Mouse (Mus musculus): ENCODE data around the gene Olfr275.
"Not testable (repeated sequence)": the region's sequence is repeated elsewhere in the genome, so short reads cannot be mapped to it uniquely, and the experiment has no call there.

The Olfr275 gene

GRCm38 (mm10) chr4:52814304-52814703, at the start of gene Olfr275:
Gene Olfr275, plus strand, starts transcription at chr4:52814604.
- DNase-seq (ENCODE audit: low spot score) = no peak

DNA sequence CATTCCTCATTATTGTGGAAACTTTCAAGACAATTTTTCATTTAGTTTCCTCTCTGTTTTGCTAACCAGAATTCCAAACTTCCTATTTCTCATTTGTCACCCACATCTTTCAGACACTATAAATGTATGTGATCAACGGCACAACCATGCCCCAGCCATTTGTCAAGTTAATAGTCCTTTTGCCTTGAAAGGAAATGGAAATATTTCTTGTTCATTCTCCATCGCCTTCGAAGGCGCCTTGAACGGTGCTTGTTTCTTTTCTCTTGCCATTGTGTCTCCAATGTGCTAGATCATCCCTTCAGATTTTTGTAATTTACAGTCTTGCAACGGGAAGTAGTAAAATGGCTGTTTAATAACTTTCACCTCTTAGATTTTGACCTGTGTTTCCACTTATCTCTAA, 48.8 kb upstream of the Olfr275 start:
- DNase-seq (ENCODE audit: low spot score) = no peak

DNA sequence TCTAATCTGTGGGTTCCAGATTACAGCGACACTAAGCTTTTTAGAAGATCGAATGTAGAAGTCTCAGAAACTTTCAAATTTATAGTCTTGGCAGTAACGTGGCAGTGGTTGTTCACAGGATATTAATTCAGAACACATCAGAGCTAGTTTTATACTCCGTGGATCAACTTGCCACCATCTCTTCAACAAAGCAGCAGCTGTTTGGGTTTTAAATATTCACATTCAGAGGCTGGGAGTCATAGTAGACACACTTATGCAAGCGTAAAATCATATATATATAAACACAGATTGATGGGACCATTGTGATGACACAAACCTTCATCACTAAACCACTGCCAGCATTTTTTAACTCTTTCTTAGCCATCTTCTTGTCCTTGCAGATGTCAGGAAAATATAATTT, 42.2 kb upstream of the Olfr275 start:
- DNase-seq (ENCODE audit: low spot score) = no peak

GRCm38 (mm10) chr4:52800013-52800412, 14.4 kb upstream of the Olfr275 start:
- no peak for DNase-seq (ENCODE audit: low spot score)

DNA sequence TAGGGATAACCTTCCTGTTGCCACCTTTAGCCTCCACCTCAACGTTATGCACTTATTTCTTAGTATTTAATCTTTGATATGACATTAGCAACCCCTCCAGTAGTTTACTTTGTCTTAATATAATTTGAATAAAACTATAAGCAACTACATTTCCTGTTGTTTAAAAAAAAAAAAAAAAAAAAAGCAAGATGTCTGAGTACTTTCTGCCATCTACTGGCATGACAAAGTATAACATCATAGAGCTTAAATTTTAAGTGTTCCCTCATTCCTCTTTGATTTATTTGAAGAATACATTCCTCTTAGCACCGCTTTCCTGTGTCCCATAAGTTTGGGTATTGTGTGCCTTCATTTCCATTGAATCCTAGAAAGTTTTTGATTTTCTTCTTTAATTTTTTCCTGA, 2.5 kb upstream of the Olfr275 start:
- DNase-seq (ENCODE audit: low spot score) = no peak

- DNase-seq (ENCODE audit: low spot score) = no peak
These were observed 7.0 kb downstream of the Olfr275 start for GRCm38 (mm10) chr4:52821375-52821774.

DNA sequence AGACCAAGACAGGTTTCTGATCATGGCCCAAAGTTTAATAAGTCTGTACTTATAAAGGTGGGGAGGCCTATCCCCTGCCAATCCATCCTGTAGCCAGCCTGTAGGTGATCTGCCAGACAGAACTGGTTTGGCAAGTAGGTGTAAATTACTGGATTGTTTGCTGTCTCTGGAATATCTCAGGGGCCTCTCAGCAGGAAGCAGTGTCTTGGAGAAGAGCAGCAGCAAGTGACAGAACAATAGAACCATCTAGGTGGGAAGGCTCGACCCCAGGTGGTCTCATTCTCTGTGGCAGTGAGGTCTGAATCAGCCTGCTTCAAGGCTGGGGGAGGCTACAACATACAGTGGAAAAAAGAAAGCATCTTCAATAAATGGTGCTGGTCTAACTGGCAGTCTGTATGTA, 31.0 kb downstream of the Olfr275 start:
- DNase-seq (ENCODE audit: low spot score) = not testable (repeated sequence)

DNA sequence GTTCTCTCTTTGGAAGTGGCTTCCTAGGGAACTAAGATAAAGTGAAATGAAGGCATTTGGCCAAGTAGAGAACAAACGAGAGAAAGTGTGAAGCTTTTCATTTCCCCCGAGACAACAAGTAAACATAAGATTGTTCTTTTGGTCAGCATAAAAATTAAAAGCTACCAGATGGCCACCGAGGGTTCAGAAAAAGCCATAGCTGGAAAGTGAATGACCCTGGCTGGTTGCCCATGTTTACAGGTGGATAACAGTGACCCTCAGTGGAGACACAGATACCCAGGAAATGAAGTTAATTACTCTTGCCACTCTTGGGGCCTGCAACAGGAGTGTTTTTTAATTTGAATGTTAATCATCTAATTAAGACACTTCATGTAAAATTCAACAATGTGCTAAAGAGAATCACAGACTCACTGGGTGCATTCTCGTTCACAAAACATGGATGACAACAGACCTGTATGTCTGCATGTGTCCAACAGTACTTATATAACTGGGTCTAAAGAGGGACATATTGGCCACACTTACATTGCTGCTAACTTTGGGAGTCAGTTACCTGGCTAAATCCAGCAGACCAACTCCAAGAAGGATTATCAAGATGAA, 34.7 kb downstream of the Olfr275 start:
- DNase-seq (ENCODE audit: low spot score) = no peak

DNA sequence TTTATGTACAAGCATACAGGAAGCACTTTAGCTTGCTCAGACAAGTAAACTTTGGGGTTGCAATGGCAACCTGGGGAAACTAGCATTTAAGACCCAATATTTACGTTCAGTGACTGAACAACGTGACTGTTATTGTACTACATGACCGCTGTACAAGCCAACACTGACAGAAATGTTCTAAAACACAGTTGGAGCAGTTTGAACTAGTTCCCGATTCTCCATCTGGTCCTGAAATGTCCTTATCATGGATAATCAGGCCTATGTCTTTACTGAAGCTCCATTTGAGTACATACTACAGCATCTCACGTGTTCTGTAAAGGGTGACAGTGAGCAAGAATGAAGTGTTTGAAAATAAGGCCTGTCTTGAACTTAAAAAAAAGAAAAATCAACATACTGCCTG, 35.3 kb downstream of the Olfr275 start:
- DNase-seq (ENCODE audit: low spot score) = no peak

DNA sequence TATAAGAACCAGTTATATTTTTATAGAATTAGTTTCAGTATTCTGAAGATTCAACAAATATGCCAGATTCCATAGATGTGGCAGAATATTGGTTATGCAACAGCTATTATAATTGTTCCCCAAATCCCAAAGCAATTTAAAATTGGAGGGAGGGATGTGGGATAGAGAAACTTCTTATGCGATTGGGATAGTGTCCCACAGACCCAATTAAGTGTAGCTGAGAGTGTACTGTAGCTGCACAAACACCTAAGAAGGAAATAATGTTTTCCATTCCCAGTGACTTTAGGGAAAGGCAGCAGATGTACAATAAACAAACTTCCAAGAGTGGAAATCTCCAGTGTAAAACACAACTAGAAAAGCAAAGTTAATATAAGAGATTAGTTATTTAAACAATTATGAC, 44.7 kb downstream of the Olfr275 start, which contains the start of gene Olfr273:
Gene Olfr273, minus strand, starts transcription at position 101 of the 400 bp plus-strand sequence.
- DNase-seq (ENCODE audit: low spot score) = no peak

- no peak for DNase-seq (ENCODE audit: low spot score)
These were observed 49.8 kb downstream of the Olfr275 start for GRCm38 (mm10) chr4:52864156-52864555.

Data from urinary bladder, postnatal 25 days (tissue).